12 mouse cellular contexts compared by ENCODE assay signal in the genomic region with DNA sequence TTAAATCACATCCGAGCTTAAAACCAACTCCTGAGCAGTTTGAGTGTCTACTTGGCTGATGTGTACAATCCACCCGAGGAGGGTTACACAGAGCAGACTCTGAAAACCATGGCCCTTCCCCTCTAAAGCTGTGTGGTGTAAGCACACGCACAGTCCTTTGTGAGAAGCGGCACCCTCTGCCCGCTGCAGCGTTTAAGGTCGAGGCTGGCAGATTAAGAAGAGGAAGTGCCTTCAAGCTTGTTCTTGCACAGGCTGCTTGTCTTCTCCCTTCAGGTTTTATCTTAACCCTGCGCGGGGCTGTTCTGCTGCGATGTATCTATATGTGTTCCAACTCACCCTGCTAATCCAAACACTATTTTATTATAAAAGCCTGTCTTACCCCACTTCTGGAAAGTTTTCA.
DNase-seq lines count a peak whose midpoint lies in the region; ATAC-seq and TF ChIP-seq lines count a peak whose summit lies in the region.
"Had no signal": no experiment of that assay in that cellular context is flagged by ENCODE, and none has a peak within 500 bp of the region (broad histone marks: within the 10 kb centered on the region; RNA-seq: fewer than 3 reads in every experiment).

No protein-coding gene starts in this region.

- 12% methylated on average over 10 of the region's 10 CpGs for WGBS in liver, embryonic 13.5 days (ENCODE audit: insufficient replicate concordance)
- WGBS in spleen, adult 2 months = 7% methylated on average over 10 of the region's 10 CpGs

- no peak overlapping the region for H3K4me3 ChIP-seq in liver, embryonic 13.5 days (replicated peaks)
- H3K4me3 ChIP-seq in spleen, adult 2 months (ENCODE audit: extremely low read depth, insufficient read depth, insufficient read length) = no peak overlapping the region
- H3K4me3 ChIP-seq: erythroblast, embryonic 14.5 days; hindbrain, embryonic 12.5 days had no signal

- no peaks in the 10 kb centered on the region for H3K36me3 ChIP-seq in liver, embryonic 13.5 days
- H3K36me3 ChIP-seq in spleen, adult 2 months (ENCODE audit: control insufficient read depth, insufficient read depth, low read length) = no peaks in the 10 kb centered on the region
- H3K36me3 ChIP-seq: hindbrain, embryonic 12.5 days had no signal

- 0 out of 2 replicates have a peak overlapping the region, but pooled peaks have one; percentile 13 for H3K4me2 ChIP-seq in liver, embryonic 13.5 days
- H3K4me2 ChIP-seq: hindbrain, embryonic 12.5 days had no signal

- H3K9me3 ChIP-seq in liver, embryonic 13.5 days (replicated peaks) = no peaks in the 10 kb centered on the region
- H3K9me3 ChIP-seq: hindbrain, embryonic 12.5 days had no signal

- TF ChIP-seq POLR2A in spleen, adult 2 months (IDR thresholded peaks at IDR 0.05; ENCODE audit: low read depth, low read length) = no peak

- H3K9ac ChIP-seq in liver, embryonic 13.5 days = no peak overlapping the region
- H3K9ac ChIP-seq: hindbrain, embryonic 12.5 days had no signal

- H3K27ac ChIP-seq in liver, embryonic 13.5 days = no peak overlapping the region
- 0 out of 2 replicates have a peak overlapping the region, but pooled peaks have one; percentile 59 for H3K27ac ChIP-seq in spleen, adult 2 months (ENCODE audit: insufficient read depth, low read length)
- H3K27ac ChIP-seq: hindbrain, embryonic 12.5 days had no signal

- no peak for ATAC-seq in liver, embryonic 13.5 days (ENCODE audit: low read depth)
- ATAC-seq: activated CD4-positive, CD25-positive, alpha-beta regulatory T cell, adult 4 months had no signal

- peaks cover 7% of the 10 kb centered on the region for H3K4me1 ChIP-seq in liver, embryonic 13.5 days (replicated peaks)
- no peaks in the 10 kb centered on the region; the same call in none of the 2 replicates for H3K4me1 ChIP-seq in spleen, adult 2 months (ENCODE audit: control insufficient read depth, insufficient read depth, insufficient read length)
- H3K4me1 ChIP-seq: hindbrain, embryonic 12.5 days had no signal

- no peaks in the 10 kb centered on the region for H3K27me3 ChIP-seq in liver, embryonic 13.5 days
- no peaks in the 10 kb centered on the region for H3K27me3 ChIP-seq in spleen, adult 2 months (ENCODE audit: control insufficient read depth, insufficient read depth, low read length)
- H3K27me3 ChIP-seq: hindbrain, embryonic 12.5 days had no signal

- no peak for TF ChIP-seq CTCF in spleen, adult 2 months (IDR thresholded peaks at IDR 0.05; ENCODE audit: extremely low read depth, insufficient read depth, insufficient read length, insufficient replicate concordance)

- peak; percentile 19 for DNase-seq in lung, postnatal 36 days
- no peak for DNase-seq in lung, adult 18-20 months
- peak; percentile 6 for DNase-seq in liver, embryonic 13.5 days
- DNase-seq in spleen, adult 2 months (ENCODE audit: low read depth in 1 of 2, low spot score in 2 of 2) = peak; percentile 42 to 45
- no peak for DNase-seq in layer of hippocampus, postnatal 25 days (ENCODE audit: extremely low spot score in 1 of 2, low spot score in 1 of 2)
- no peak for DNase-seq in cerebellum, postnatal 4 days (ENCODE audit: low spot score in 2 of 2)
- DNase-seq in right cerebral cortex, postnatal 4 days = no peak
- DNase-seq in adrenal gland, postnatal 25 days = no peak
- DNase-seq: kidney, adult 8-10 months had no signal

Comparison
In these comparisons a context has a peak if more than half of its experiments do, and no peak if none do; other contexts are left out.
1. DNase-seq: peak in lung, postnatal 36 days (single experiment), liver, embryonic 13.5 days (single experiment) and spleen, adult 2 months (2 of 2); none in lung, adult 18-20 months (0 of 2), layer of hippocampus, postnatal 25 days (0 of 2), cerebellum, postnatal 4 days (0 of 2), right cerebral cortex, postnatal 4 days (single experiment) and adrenal gland, postnatal 25 days (single experiment).